Mouse (Mus musculus) adrenal gland, postnatal 36 days (tissue): ENCODE measurements around the gene Otx2. TPM values are rescaled to one million over a fixed set of nuclear protein-coding genes. Genes with fewer than 3 reads are reported as not detected.

Experiments used
- DNase-seq, 2 experiments: peaks; one replicate each; pipeline ENCODE4 v3.0.0; 2021; ENCODE audit warnings: mixed read lengths in 1 of 2
- total RNA-seq, 2 experiments: library from RNA; stranded (reverse); gene quantifications; 2 replicates each; pipeline ENCODE4 v1.2.3; 2021

Otx2 gene
- total RNA-seq, 2 experiments from 2014 or later = not detected

DNA sequence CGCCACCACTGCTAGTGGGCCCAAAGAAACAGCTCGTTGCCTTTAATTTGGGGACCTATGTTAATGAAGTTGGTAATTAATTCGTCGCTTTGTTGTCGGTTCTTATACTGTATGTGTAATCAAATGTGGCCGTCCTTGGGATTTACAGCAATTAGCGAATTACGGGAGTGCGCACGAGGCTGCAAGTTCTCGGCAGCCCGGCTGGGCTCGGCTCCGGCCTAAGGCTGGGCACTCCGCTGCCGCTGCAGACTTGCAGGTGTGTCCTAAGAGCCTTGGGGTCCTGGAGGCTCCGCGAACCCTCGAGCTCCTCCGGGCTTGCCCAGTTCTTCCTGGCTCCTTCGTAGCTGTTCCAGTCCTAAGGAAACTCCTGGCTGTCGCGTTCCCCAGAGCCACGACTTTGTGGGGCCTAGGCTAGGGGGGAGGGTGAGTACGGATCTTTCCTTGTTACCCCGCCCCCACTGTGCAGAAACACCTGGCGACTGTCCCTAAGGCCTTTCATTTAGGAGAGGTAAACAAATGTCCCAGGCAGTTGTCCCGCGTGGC is 4.8 kb downstream of the Otx2 start:
- no peak for DNase-seq

DNA sequence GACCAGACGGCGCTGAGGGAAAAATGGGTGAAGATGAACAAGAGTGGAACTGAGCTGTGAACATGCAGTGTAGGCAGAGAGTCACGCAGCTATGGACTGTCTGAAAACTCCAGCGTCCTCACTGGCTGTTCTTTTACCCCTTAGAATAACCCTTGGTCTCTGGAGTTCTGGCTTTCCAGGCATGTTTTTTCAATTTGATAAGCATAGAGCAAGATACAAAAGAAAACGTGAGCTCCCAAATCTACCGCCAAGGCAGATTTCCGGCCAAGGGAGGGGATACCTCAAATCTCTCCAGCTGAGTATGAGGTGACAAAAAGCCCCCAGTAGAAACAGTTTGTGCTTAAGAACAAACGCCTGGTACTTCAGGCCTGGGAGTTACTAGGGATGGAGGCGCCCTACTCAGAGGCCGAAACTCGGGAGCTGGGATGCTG is 5.6 kb downstream of the Otx2 start:
- no peak for DNase-seq

DNA sequence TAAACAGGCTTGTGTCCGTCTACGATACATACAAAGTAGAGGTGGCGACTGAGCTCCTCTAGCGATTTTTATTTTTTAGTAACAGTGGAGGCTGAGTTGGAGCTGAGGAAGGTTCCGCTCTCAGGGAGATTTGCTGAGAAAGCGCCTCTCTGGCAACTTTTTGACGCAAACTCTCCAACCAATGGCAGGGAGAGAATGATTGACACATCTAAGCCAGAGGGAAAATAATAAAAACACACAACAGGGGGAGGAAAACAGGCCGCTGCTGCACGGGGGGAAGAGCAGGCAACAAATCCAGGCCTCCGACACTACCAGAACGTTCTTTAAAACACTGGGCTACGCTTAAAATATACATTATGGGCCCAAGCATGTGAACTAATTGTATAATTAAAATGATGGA is 6.2 kb downstream of the Otx2 start:
- DNase-seq = no peak

DNA sequence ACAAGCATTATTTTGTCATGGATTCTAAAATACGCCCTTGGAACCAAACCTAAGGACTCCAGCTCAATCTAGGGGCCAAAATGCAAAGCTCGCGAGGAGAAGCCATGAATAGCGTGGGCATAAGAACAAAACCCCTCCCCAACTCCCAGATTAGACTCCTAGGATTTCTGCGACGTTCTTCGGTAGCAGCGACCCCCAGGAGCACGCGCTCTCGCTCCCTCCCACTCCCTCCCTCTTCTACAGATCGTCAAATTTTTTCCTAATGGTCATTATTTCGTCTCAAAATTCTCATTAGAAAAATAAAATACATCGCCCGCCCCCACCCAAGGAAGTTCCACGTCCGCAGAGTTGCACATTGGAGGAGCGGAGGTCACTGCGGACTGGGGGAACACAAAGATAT is 6.8 kb downstream of the Otx2 start:
- DNase-seq = no peak

DNA sequence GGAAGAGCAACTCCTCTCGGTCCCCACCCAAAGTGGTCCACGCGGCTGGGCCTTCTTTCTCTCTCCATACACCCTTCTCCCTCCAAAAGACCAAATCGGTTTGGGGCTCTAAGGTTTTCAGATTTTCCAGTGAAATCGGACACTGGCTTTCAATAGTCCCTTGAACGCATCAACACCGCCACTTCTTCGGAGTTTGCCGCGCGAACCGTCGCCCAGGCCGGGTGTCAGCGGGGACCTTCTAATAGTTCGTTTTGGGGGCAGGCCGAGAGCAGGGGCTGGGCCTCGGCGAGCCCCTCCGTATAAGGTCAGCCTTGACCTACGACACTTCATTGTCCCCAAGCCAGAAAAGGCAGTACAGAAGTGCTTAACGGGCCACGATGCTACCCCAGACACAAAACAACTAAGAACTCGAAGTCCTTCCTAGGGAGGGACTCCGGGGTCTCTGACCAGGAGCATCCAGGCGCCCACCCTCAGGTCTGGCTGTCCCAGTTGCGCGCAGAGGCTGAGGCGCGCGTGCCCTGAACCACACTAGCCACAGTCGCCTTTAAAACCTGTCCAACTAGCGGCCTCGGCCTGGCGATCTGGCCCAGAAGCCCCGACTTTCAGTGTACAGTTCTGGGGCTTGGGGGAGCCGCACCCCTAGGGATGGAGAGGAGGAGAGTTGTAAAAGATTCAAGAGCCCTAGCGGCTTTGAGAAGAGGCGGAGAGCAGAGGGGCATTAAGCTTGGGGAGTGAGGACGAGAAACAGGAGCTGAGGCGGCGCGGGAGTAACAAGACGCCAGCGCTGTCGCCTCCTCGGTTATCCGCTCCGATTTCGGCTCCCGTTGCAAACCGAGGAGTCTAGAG is 7.6 kb downstream of the Otx2 start:
- no peak for DNase-seq

DNA sequence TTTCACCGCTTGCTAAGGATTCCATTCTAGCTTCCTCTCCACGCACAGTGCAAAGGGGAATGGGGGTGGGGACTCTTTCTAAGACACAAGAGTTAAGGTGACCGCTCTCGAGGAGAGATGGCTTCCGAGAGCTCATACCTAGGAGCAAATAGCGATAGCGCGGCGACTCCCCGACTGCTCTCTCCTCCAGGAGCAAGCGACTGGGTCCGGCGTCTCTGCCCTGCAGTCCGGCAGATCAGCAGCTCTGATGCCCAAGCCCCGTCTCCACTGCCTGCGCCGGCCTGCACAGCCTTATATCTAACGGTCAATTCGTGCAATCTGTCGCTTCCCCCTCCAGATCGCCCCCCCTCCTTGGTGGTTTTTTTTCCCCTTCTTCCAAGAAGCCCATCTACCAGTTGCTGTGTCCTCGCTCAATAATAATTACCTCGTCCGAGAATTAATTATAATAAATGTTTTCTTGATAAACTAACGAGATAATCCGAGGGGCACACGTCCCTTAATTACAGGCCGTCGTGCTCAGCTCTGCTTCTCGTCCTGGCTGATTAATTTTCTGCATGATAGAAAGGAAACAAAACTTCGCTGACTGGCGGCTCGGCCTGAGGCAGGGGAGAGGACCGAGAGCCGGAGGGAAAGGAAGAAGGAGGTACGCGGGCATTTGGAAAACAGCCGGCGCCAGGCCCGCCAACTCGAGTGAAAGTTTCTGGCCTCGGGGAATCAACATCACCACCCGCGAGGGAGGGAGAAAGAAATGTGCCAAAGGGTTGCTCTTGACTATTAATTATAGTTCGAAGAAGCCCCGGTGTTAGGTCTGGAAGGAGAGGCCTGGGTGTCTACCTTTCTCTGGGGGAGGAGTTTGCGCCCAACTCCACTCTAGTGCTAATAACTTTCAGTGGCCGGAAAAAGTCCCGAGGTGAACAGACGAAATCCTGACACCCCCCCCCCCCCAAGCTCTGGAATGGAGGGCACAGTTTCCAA is 8.5 kb downstream of the Otx2 start:
- DNase-seq = peak; percentile 12 to 23

DNA sequence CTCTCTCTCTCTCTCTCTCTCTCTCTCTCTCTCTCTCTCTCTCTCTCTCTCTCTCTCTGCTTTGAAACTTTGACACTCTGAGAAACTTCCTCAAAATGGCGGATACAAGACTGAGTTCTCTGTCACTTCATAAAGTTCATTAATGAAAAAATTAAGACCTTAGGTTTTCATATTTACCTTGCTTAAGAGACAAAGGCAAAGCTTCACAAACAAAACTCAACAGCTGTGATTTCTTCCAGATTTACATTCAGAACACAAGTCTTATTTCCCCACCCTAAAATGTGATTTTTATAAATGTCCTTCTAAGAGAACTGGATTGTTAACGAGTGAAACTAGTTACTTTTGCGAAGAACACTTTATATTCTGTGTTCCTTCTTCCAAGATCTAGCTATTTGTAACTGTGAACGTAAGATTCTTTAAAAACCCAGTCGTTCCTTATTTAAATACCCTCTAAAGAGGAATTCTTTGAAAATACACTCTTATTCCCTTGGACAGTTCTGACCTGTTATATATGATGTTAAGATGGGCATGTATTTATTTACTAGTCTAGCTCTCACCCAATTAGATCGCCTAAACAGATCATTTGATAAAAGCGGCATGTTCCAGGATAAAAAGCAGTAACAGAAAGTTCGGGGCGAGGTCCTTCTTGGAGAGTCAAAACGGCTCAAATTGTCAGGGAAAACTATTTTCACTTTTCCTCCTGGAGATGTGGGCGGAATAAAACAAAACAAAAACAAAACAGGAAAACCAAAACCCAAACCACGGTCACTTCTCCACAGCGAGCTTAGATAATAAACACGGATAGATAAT is 9.4 kb downstream of the Otx2 start:
- DNase-seq = no peak

DNA sequence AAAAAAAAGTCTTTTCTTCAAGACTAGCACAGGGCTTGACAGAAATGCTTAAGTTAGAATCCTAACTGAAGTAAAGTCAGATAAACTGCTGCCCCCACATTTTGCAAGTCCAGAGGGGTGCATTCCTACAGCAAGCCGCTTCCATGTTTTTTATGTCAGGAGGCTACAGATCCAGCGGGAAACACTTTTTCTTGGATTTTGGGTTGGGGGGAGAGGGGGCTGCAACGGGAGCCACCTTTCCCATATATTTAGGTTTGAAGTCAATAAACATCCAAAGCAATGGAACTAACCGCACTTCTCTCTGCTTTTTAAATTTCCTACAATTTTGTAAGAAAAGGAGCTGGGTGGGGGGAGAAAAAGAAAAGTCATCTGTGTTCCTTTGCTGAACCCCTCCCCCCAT is 10.1 kb downstream of the Otx2 start:
- no peak for DNase-seq

DNA sequence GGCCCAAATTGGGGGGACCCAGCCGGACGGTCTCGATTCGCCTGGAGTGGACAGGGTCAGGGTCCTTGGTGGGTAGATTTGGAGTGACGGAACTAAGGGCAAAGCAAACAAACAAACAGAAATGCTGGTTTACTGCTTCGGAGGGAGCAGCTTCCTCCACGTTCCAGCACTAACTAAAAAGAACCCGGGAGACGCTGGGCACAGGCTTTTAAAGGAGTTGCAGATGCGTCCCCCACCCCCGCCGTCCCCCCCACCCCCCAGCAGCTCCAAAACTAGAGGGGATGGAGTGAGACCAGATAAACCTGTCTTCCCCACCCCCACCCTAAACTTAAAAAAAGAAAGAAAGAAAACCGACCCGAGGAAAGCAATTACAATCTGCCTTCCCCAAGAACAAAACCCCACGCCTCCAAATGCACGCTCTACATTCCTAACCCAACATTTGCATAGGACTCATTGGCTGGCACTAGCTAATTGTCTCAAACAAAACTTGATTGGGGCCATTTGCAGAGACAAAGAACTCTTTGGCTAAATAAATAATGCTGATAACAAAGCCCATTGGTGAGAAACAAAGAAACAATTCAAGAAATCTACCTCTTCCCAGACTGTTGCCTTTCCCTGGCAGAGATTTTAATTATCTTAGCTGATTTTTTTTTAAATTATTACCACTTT is 10.9 kb downstream of the Otx2 start:
- no peak for DNase-seq

DNA sequence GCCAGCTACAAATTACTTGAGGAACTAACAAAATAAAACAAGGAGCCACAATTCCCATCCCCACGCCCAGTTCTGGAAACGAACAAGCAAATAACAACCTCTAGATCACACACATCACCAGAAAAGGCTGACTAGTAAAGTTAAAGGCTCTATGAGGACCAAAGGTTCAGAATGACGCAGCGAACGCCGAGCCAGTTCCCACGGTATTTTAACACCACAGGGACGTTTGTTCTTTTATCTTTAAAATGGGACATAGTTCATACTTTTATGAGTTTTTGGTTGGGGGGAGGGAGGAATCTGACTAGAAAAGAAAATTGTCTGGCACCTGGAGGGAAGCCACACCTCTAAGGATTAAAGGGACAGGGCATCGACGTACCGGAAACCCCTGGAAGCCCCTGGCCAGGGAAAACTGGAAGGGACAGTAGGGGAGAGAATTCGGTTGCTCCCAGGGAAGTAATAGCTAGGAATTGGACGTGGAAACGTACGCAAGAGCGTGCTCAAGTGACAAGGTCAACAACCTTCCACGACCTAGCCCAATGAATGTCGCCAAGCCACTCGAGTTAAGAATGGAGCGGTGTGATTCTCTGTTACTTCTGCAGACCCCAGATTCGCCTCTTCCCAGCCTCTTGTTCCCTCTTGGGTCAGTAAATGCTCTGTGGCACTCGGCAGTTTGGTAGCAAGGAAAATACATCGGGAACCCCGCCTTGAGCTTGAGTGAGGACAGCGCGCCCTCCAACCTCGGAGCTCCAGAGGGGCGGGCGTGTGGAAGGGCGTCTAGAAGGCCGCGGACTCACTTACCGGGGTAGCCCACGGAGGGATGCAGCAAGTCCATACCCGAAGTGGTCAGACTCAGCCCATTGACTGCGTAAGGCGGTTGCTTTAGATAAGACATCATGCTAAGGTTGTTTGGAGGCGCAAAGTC is 11.7 kb downstream of the Otx2 start:
- no peak for DNase-seq

DNA sequence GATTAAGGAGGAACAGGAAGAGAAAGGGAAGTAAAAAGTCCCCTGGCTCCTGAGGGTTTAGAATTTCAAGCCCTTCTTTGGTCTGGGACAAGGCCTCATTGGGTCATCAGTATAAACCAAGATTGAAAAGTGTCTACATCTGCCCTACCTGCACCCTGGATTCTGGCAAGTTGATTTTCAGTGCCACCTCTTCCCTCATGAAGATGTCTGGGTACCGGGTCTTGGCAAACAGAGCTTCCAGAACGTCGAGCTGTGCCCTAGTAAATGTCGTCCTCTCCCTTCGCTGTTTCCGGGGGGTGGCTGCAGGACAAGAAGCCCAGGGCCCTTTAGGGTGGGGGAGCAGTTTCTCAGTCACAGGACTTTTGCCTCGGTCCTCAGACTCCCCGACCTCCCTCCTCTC is 12.5 kb downstream of the Otx2 start:
- no peak for DNase-seq

DNA sequence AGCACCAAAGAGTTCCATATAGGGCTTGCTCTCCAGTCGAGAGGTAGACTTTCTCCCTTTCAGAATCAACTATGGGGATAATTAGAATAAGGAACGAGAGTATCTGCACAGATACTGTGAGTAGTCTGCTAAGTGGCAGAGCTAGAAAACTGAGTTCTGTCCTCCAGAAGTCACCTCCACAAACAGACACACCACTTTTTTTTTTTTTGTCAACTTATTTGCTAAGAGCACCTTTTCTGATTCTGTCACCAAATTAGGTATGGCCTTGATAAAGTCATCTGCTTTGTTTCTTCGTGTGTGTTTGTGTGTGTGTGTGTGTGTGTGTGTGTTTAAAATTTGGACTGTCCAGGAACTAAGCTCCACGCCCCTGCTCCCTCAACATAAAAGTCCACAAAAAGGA is 13.0 kb downstream of the Otx2 start:
- no peak for DNase-seq

DNA sequence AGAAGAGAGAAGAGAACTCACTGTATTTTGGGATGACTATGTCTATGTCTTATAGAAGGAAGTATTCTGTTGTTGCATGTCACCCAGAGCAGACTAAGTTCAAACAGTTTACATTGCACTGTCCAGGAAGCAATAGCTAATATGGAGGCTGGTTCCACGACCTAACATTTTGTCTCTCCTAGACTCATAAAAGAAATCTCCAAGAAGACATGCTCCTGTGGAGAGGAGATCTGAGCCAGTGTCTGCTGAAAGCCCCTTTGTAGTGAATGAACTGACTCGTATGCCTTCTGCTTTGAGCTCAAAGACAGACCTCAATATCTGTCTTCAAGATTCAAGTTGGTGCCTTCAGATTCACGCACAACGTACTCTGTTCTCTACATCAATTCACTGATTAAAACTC is 14.0 kb downstream of the Otx2 start:
- DNase-seq = no peak

DNA sequence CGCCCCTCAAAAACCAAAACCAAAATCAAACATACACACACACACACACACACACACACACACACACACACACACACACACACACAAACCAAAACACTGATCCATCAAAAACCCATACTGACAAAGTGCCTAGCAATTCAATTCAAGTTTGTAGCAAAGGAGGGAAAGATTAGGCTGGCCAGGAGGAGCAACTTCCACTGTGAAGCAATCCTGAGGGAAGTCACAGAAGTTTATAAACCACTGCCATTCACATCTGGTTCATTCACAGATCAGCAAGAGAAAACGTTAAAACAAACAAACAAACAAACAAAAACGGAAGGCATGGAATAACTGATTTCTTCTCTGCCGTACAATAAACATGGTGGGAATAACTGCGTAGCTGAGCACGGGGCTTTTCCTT is 16.4 kb downstream of the Otx2 start:
- DNase-seq = no peak

DNA sequence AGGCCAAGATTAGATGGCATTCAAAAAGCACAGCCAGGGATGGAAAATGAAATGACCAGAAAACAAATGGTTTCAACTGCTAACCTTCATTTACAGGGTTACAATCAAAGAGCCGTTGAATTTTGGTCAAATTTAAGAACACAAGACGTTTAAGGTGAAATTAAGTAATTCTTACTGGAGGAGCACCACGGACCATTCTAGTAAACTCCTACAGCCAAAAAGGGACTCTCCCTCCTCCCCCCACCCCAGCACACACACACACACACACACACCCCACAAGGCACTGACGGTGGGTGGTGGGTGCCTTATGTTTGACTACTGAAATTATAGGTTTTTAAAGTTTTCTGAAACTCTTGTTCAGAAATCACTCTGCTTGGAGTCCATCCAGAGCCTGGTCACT is 16.9 kb downstream of the Otx2 start:
- DNase-seq = no peak

DNA sequence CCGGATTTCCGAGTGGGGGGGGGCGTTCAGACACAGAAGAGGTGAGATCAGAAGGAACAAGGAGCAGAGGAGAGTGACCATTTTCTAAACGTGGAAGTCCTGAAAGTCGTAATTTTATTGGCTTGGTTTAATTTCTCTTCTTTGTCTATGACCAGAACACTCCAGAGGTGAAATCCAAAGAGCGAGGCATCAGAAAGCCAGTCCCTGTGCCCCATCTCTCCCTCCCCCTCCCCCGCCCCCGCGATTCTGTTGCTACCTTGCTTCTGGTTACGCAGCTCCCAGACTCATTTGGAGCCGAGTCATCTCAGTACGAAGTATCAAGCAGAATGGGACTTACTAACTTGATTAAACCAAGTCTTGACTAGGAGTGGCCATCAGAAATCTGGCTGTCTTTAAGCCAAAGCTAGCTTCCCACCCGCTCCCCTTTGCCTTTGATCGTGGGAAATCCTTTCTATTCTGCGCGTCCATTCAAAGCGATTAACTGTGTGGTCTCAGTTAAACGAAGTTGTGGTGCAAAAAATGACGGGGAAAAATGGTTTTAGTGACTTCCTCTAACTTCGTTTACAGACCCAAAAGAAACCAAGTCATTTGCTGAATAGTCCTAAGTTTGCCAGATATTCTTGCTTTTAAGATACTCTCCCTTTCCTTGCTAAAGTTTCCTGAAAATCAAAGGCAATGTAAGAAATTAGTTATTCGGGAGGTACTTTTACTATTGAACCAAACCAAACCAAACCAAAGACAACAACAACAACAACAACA is 17.6 kb downstream of the Otx2 start:
- no peak for DNase-seq

DNA sequence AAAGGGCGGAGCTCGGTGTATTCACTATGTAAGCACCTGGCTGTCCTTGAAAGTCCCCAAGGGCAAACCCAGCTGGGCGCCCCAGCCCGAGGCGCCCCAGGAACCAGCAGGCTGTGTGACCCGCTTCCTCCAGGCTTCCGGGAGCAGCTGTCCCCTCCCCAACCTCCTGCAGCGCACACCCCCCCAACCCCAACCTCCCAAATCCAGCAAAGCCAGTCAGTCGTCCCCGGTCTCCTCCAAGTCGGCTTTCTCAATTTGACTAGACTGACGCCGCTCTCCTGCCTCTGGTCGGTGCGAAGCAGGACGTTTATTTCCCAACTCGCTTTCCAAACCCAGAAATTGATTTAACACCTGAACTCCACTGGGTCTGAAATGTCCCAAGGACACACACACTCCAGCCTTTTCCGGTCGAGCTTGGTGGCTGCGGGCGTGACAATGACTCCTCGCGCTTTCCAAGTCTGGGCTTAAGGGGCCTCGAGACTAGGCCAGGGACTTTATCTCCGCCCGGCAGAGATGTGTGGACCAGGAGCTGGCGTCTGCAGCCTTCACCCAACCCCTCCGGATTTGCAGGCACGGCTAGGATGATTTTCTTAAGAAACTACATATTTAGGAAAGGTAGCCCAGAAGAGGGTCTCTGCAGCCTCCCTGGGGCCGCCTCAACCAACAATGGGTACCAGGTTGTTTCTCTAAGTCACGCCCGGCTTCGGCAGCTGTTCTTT is 18.4 kb downstream of the Otx2 start:
- no peak for DNase-seq

DNA sequence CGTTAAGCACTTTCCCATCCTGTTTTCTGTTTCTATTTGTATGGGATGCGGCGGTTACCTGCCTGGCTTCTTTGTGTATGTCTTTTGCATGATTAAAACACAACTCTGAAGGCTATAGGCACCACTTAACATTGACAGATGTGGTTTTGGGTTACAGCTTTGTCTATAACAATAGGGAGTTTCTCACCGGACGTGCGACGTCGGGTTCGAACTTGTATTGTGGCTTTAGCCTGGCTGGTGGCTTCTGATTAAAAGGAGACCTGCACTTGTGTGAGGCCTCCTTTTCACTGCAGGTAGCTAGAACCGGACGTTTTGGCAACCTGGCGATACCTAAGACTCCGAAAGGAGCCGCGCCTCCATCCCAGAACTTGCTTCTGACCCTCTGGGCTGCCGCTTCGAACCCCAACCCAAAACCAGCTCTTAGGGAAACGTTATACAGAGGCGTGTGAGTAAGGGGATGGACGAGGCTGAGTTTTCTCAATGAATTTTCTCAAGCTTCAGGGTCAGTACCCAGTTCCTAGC is 19.0 kb downstream of the Otx2 start:
- DNase-seq = no peak
